Mouse (Mus musculus) common myeloid progenitor, adult 5-6 weeks (primary cell): ENCODE data around the gene Olfr1095. TPM values are rescaled to one million over a fixed set of nuclear protein-coding genes. Genes with fewer than 3 reads are reported as not detected.

Source experiments
- ATAC-seq: replicated peaks from 2 replicates; pipeline ENCODE4 v1.8.0; 2016; ENCODE audit warnings: low read depth, mild to moderate bottlenecking, moderate TSS enrichment, inconsistent platforms; ENCODE audit not compliant: poor library complexity, severe bottlenecking
- total RNA-seq: library from RNA; stranded (forward); fragments of 200-1000, 187-1606 nt; gene quantifications from 2 replicates; pipeline ENCODE4 v1.2.3, GENCODE M21; 2017

Gene Olfr1095
- not detected in 2 replicates for total RNA-seq

DNA sequence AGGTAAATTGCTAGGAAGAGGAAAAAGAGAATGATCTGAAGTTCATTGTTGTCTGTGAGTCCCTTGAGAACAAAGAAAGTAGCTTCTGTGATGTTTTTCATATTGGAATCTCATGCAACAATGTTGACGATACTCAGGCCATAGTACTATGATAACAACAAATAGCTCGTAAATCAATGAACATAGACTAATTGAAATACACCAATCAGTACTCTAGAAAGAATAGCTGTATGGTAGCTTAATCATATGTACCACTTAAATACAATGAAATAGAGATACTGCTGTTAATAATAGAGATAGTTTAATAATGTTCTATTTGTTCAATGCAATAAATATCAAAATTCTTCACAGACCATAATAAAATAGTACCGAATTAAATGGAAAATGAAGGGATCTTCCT is at the start of gene Olfr1095:
Gene Olfr1095, minus strand, starts transcription at position 101 of the 400 bp plus-strand sequence.
- ATAC-seq, result no peak

DNA sequence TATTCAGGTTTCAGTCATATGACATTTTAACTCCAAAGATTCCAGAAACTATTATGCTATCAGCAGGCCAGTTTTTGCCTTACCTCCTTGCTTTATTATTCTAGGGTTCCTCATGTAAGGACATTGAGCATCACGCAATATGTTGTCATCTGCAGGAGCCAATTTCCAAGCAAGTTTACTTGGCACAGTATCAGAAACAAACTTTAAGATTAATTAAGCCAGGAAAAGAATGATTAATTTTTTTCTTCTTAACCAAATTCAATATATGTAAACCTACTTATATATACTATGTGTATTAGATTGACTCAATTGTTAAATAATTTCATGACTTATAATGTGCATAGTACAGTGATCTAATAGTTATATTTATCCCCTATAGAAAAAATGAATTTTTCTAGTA is 40.6 kb upstream of the Olfr1095 start, which contains the start of gene Olfr1097:
Gene Olfr1097, minus strand, starts transcription at position 101 of the 400 bp plus-strand sequence.
- ATAC-seq, result no peak

DNA sequence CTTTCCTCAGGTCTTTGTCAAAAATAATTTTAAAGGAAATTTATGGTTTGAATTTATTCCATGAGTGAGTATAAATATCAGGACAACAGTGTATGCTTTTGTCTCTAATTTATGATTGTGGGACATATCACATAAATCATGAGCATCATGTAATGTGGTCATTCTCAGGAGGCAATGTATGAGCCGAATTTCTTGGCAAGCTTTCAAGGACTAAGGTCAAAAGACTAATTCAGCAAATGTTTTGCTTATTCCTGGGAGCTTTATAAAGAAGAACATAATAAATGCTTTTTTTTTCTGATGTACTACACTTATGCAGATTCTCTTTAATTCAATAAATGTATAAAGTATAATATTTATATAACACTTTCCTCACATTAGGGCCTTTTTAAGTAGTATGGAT is 23.2 kb upstream of the Olfr1095 start, which contains the start of gene Gm13723:
Gene Gm13723, minus strand, starts transcription at position 101 of the 400 bp plus-strand sequence.
- no peak for ATAC-seq

- no peak for ATAC-seq
Observed at GRCm38 (mm10) chr2:86824363-86824762, 27.1 kb downstream of the Olfr1095 start, which contains the start of gene Olfr1094. Gene Olfr1094, plus strand, starts transcription at chr2:86824663.

GRCm38 (mm10) chr2:86809918-86810317 is 41.6 kb downstream of the Olfr1095 start, which contains the start of gene Olfr141:
Gene Olfr141, minus strand, starts transcription at chr2:86810018.
- ATAC-seq, result no peak

Other genes with a start within 250 kb of the Olfr1095 start
- gene Olfr1084, start 212.0 kb downstream of the Olfr1095 start, total RNA-seq, result not detected in 2 replicates
- not detected in 2 replicates for gene Olfr1085, start 189.7 kb downstream of the Olfr1095 start, total RNA-seq
- gene Olfr1086, start 171.6 kb downstream of the Olfr1095 start, total RNA-seq, result not detected in 2 replicates
- not detected in 2 replicates for gene Olfr1087, start 153.3 kb downstream of the Olfr1095 start, total RNA-seq
- not detected in 2 replicates for gene Olfr1089, start 118.0 kb downstream of the Olfr1095 start, total RNA-seq
- gene Olfr1090, start 92.7 kb downstream of the Olfr1095 start, total RNA-seq, result not detected in 2 replicates
- gene Olfr1093, start 69.2 kb downstream of the Olfr1095 start, total RNA-seq, result not detected in 2 replicates
- gene Olfr141, start 41.7 kb downstream of the Olfr1095 start, total RNA-seq, result not detected in 2 replicates
- gene Olfr1094, start 27.0 kb downstream of the Olfr1095 start, total RNA-seq, result not detected in 2 replicates
- gene Gm13723, start 23.1 kb upstream of the Olfr1095 start, total RNA-seq, result not detected in 2 replicates
- not detected in 2 replicates for gene Olfr1097, start 40.5 kb upstream of the Olfr1095 start, total RNA-seq
- not detected in 2 replicates for gene Olfr1098, start 72.8 kb upstream of the Olfr1095 start, total RNA-seq
- gene Olfr1099, start 109.0 kb upstream of the Olfr1095 start, total RNA-seq, result not detected in 2 replicates
- gene Olfr1100, start 128.3 kb upstream of the Olfr1095 start, total RNA-seq, result not detected in 2 replicates
- gene Olfr1101, start 139.5 kb upstream of the Olfr1095 start, total RNA-seq, result not detected in 2 replicates
- not detected in 2 replicates for gene Olfr1102, start 146.7 kb upstream of the Olfr1095 start, total RNA-seq
- not detected in 2 replicates for gene Olfr1104, start 175.4 kb upstream of the Olfr1095 start, total RNA-seq
- gene Olfr1105, start 184.8 kb upstream of the Olfr1095 start, total RNA-seq, result not detected in 2 replicates
- gene Olfr1106, start 200.6 kb upstream of the Olfr1095 start, total RNA-seq, result not detected in 2 replicates
- not detected in 2 replicates for gene Olfr1107, start 224.1 kb upstream of the Olfr1095 start, total RNA-seq
- gene Olfr1109, start 244.3 kb upstream of the Olfr1095 start, total RNA-seq, result not detected in 2 replicates